Mouse (Mus musculus) neural tube, embryonic 14.5 days (tissue): ENCODE results near the gene Adra1d. TPM values are rescaled to one million over a fixed set of nuclear protein-coding genes. Genes with fewer than 3 reads are reported as not detected.

Source experiments
- polyA plus RNA-seq: library from polyadenylated mRNA; unstranded; fragments of >200 nt; fragmentation: Nextera tagmentation; extraction: Ambion mirVana; gene quantifications from 2 replicates; pipeline ENCODE4 v1.2.1, GENCODE M21; 2014

The Adra1d gene
- polyA plus RNA-seq, 1 experiment from 2014 or later, result 0.17 TPM

Other genes with a start within 250 kb of the Adra1d start
- gene Rnf24, start 209.4 kb downstream of the Adra1d start, polyA plus RNA-seq, result 18.4 and 19.0 TPM in 2 replicates
- gene Smox, start 70.8 kb downstream of the Adra1d start, polyA plus RNA-seq, result 28.9 and 31.9 TPM in 2 replicates